Mouse (Mus musculus): ENCODE results near the gene Tomm6. TPM values are rescaled to one million over a fixed set of nuclear protein-coding genes. Genes with fewer than 3 reads are reported as not detected.
A peak's percentile ranks its signal among the peaks of the same experiment; 100 is the strongest.
"Not testable (repeated sequence)": the region's sequence is repeated elsewhere in the genome, so short reads cannot be mapped to it uniquely, and the experiment has no call there.

The Tomm6 gene
- total RNA-seq, 2 experiments from 2014 or later, result 147 to 153 TPM

GRCm38 (mm10) chr17:47664474-47664873 is 23.7 kb downstream of the Tomm6 start:
- intact Hi-C loops (cut with DNase I; ENCODE audit: low total_unique reads), result no loop called here
- no peak for DNase-seq

- DNase-seq, result no peak
- intact Hi-C loops (cut with DNase I; ENCODE audit: low total_unique reads), result no loop called here
Observed at GRCm38 (mm10) chr17:47663009-47663713, 25.0 kb downstream of the Tomm6 start.

GRCm38 (mm10) chr17:47658741-47659243 is 29.4 kb downstream of the Tomm6 start:
- no peak for DNase-seq
- intact Hi-C loops (cut with DNase I; ENCODE audit: low total_unique reads), result no loop called here

- no peak for DNase-seq
- intact Hi-C loops (cut with DNase I; ENCODE audit: low total_unique reads), result no loop called here
Observed at GRCm38 (mm10) chr17:47657901-47658300, 30.3 kb downstream of the Tomm6 start.

- DNase-seq, result no peak
- intact Hi-C loops (cut with DNase I; ENCODE audit: low total_unique reads), result no loop called here
Observed at GRCm38 (mm10) chr17:47655697-47656096, 32.5 kb downstream of the Tomm6 start.

- intact Hi-C loops (cut with DNase I; ENCODE audit: low total_unique reads); DNase-seq: not testable (repeated sequence)
Observed at GRCm38 (mm10) chr17:47654346-47654745, 33.8 kb downstream of the Tomm6 start.

- DNase-seq, result no peak
- intact Hi-C loops (cut with DNase I; ENCODE audit: low total_unique reads), result no loop called here
Observed at GRCm38 (mm10) chr17:47651953-47652352, 36.2 kb downstream of the Tomm6 start.

- no peak for DNase-seq
- intact Hi-C loops (cut with DNase I; ENCODE audit: low total_unique reads), result no loop called here
Observed at GRCm38 (mm10) chr17:47648966-47649365, 39.2 kb downstream of the Tomm6 start.

- DNase-seq, result peak; percentile 70
- intact Hi-C loops (cut with DNase I; ENCODE audit: low total_unique reads), result no loop called here
Observed at GRCm38 (mm10) chr17:47646683-47647082, 41.5 kb downstream of the Tomm6 start.

- no peak for DNase-seq
- intact Hi-C loops (cut with DNase I; ENCODE audit: low total_unique reads), result no loop called here
Observed at GRCm38 (mm10) chr17:47642992-47643391, 45.2 kb downstream of the Tomm6 start.

Other genes with a start within 250 kb of the Tomm6 start
- gene Taf8, start 186.1 kb downstream of the Tomm6 start, total RNA-seq (2021), result 10 to 100 TPM in 1 of 2 experiments, 1 to 10 TPM in 1; 9.5 to 10.2 TPM
- gene Ccnd3, start 183.3 kb downstream of the Tomm6 start, total RNA-seq (2021), result 10 to 100 TPM; 57.0 to 63.3 TPM
- 10 to 100 TPM; 12.3 to 14.8 TPM for gene Bysl, start 76.9 kb downstream of the Tomm6 start, total RNA-seq (2021)
- gene Med20, start 76.8 kb downstream of the Tomm6 start, total RNA-seq (2021), result 10 to 100 TPM; 10.3 to 12.6 TPM
- 1 to 10 TPM; 1.2 to 1.9 TPM for gene Gm20517, start 76.8 kb downstream of the Tomm6 start, total RNA-seq (2021)
- gene Usp49, start 57.7 kb downstream of the Tomm6 start, total RNA-seq (2021), result 1 to 10 TPM; 3.2 to 4.3 TPM
- 1 to 10 TPM; 3.0 to 3.1 TPM for gene Frs3, start 644 bp upstream of the Tomm6 start, total RNA-seq (2021)
- under 1 TPM; 0.24 to 0.47 TPM for gene Gm21981, start 6.1 kb upstream of the Tomm6 start, total RNA-seq (2021)
- gene Prickle4, start 6.3 kb upstream of the Tomm6 start, total RNA-seq (2021), result 1 to 10 TPM; 1.3 to 2.2 TPM
- gene Pgc, start 38.5 kb upstream of the Tomm6 start, total RNA-seq (2021), result not detected
- 10 to 100 TPM; 60.0 to 66.0 TPM for gene Tfeb, start 48.6 kb upstream of the Tomm6 start, total RNA-seq (2021)
- 1 to 10 TPM; 2.4 to 3.5 TPM for gene Mdfi, start 146.3 kb upstream of the Tomm6 start, total RNA-seq (2021)
- 1 to 10 TPM; 7.5 to 9.2 TPM for gene Foxp4, start 236.3 kb upstream of the Tomm6 start, total RNA-seq (2021)

All from gastrocnemius, postnatal 14 days (tissue).